Mouse (Mus musculus) heart, postnatal 0 days (tissue): ENCODE data around the gene Acad9. TPM values are rescaled to one million over a fixed set of nuclear protein-coding genes. Genes with fewer than 3 reads are reported as not detected.

Source experiments
- ATAC-seq: fragments of 200-750 bp; cut with Nextera tagmentation; 2 replicates; pipeline ENCODE4 v1.8.0; 2017; ENCODE audit warnings: low read depth, moderate number of reproducible peaks, moderate library complexity; ENCODE audit not compliant: insufficient read depth
- DNase-seq: peaks from one replicate; pipeline ENCODE4 v3.0.0-alpha.2; 2016; ENCODE audit warnings: low spot score
- H3K27ac ChIP-seq: fragments of 300-500 bp; sonication (generic); 2 replicates; pipeline ENCODE4 v1.5.1; 2014; ENCODE audit warnings: low read depth, mild to moderate bottlenecking
- H3K27me3 ChIP-seq: fragments of 300-500 bp; sonication (generic); 2 replicates; pipeline ENCODE4 v1.6.1; 2014; ENCODE audit warnings: low read length, mixed read lengths; ENCODE audit not compliant: control insufficient read depth, insufficient read depth
- H3K36me3 ChIP-seq: fragments of 300-500 bp; sonication (generic); replicated peaks from 2 replicates; pipeline ENCODE4 v1.6.1; 2014; ENCODE audit warnings: low read length, mixed read lengths; ENCODE audit not compliant: control insufficient read depth, insufficient read depth
- H3K4me1 ChIP-seq: fragments of 300-500 bp; sonication (generic); 2 replicates; pipeline ENCODE4 v1.6.1; 2014; ENCODE audit warnings: antibody characterized with exemption; ENCODE audit not compliant: control insufficient read depth, insufficient read depth
- H3K4me2 ChIP-seq: fragments of 300-500 bp; sonication (generic); 2 replicates; pipeline ENCODE4 v1.6.1; 2014; ENCODE audit warnings: low read depth, mild to moderate bottlenecking, low read length, moderate library complexity
- H3K4me3 ChIP-seq: fragments of 300-500 bp; sonication (generic); 2 replicates; pipeline ENCODE4 v1.5.1; 2014; ENCODE audit warnings: low read depth, low read length
- H3K9ac ChIP-seq: fragments of 300-500 bp; sonication (generic); replicated peaks from 2 replicates; pipeline ENCODE4 v1.6.1; 2014; ENCODE audit warnings: low read depth, low read length, mixed read lengths
- H3K9me3 ChIP-seq: fragments of 300-500 bp; sonication (generic); replicated peaks from 2 replicates; pipeline ENCODE4 v1.6.1; 2016; ENCODE audit warnings: low read length; ENCODE audit not compliant: control insufficient read depth
- CTCF ChIP-seq: IDR thresholded peaks from 2 replicates; pipeline ENCODE4 v1.5.1; 2016; ENCODE audit warnings: antibody characterized with exemption, control low read depth, low read depth
- EP300 ChIP-seq: IDR thresholded peaks from 2 replicates; pipeline ENCODE4 v1.6.1; 2016; ENCODE audit warnings: antibody characterized with exemption, low read depth
- WGBS: fragments of 180-500 bp; shearing (Covaris S2); extraction: QIAGEN DNeasy Blood & Tissue Kit; methylation state at CpG from one replicate; pipeline ENCODE4 v1.1.7; 2014; 5-methylcytosine and 5-hydroxymethylcytosine counted together
- polyA plus RNA-seq: library from polyadenylated mRNA; unstranded; fragments of >200 nt; fragmentation: Nextera tagmentation; extraction: Ambion mirVana; gene quantifications from 2 replicates; pipeline ENCODE4 v1.2.1, GENCODE M21; 2015
- total RNA-seq: library from RNA; depleted of rRNA; stranded (reverse); fragments of >200 nt; gene quantifications from 2 replicates; pipeline ENCODE4 v1.2.3, GENCODE M21; 2014; ENCODE audit warnings: low replicate concordance; rRNA removed

Acad9 gene
- total and polyA plus RNA-seq, 2 experiments from 2014 or later: 90.2 to 96.4 TPM

DNA sequence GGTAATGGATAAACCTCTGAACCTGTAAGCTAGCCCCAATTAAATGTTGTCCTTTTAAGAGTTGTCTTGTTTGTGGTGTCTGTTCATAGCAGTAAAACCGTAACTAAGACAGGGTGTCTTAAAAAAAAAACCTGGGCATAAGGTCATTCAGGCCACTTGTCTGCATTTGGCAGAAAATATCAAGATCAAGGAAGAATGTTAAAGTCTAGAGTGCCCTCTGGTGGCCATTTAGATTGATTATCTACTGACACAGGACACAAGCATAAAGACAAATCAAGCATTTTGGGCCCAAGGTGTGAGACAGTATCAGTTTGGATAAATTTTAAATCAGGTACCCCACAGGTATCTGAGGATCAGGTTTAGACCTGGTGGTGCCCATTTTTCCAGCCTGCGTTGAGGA is 71.8 kb downstream of the Acad9 start:
- peak; percentile 42 for DNase-seq
- ATAC-seq: no peak
- Histone ChIP-seq H3K4me3 (no peak overlapping the region), H3K9ac (no peak overlapping the region), H3K27me3 (no peaks in the 10 kb centered on the region), H3K4me1 (no peaks in the 10 kb centered on the region), H3K4me2 (no peak overlapping the region), H3K36me3 (no peaks in the 10 kb centered on the region), H3K9me3 (no peaks in the 10 kb centered on the region), H3K27ac (no peak overlapping the region)
- WGBS: 50% methylated on average over 2 of the region's 2 CpGs
- TF ChIP-seq CTCF: peak; percentile 41
- no peak for TF ChIP-seq EP300

DNA sequence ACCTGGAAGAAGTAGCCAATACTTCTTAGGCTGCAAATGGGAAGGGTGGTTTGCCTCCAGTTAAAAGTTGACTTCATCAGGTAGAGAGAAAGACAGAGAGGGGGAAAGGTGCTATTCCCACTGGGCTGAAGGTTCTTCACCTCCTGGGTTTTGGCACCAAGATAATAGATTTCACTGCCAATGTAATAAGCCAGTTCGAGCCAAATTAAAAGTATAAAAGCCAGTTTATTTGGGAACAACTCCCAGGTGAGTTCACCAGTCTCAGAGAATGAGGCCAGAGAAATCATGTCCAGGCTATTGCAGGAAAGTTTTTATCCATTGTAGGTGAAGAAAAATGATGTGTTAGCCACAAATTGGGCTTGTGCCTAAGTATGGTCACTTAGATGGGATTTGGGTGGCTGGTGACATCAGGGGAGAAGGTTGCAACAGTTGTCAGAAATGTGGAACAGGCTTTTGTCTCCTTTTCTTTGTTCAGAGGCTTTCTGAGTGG is 72.4 kb downstream of the Acad9 start:
- WGBS: 61% methylated on average over 1 of the region's 1 CpGs
- TF ChIP-seq EP300: no peak
- TF ChIP-seq CTCF: no peak
- no peak for DNase-seq
- H3K9me3 ChIP-seq: no peaks in the 10 kb centered on the region
- H3K27me3 ChIP-seq: no peaks in the 10 kb centered on the region
- H3K4me1 ChIP-seq: no peaks in the 10 kb centered on the region
- H3K27ac ChIP-seq: no peak overlapping the region
- ATAC-seq: no peak
- H3K4me2 ChIP-seq: no peak overlapping the region
- no peak overlapping the region for H3K9ac ChIP-seq
- H3K36me3 ChIP-seq: no peaks in the 10 kb centered on the region
- no peak overlapping the region for H3K4me3 ChIP-seq

GRCm38 (mm10) chr3:36138996-36139395 is 73.2 kb downstream of the Acad9 start:
- Histone ChIP-seq H3K27ac (no peak overlapping the region), H3K9me3 (no peaks in the 10 kb centered on the region), H3K27me3 (no peaks in the 10 kb centered on the region), H3K4me1 (no peaks in the 10 kb centered on the region), H3K36me3 (no peaks in the 10 kb centered on the region), H3K4me2 (no peak overlapping the region), H3K4me3 (no peak overlapping the region), H3K9ac (no peak overlapping the region)
- DNase-seq: no peak
- TF ChIP-seq EP300 (no peak), CTCF (no peak)
- ATAC-seq: no peak

Other genes with a start within 250 kb of the Acad9 start
- gene Dcun1d1, start 128.5 kb upstream of the Acad9 start, total RNA-seq: 27.2 and 72.9 TPM in 2 replicates
- 88.9 and 92.8 TPM in 2 replicates for gene Dcun1d1, start 128.5 kb upstream of the Acad9 start, polyA plus RNA-seq
- gene Mccc1, start 65.3 kb upstream of the Acad9 start, total RNA-seq: 8.6 and 22.2 TPM in 2 replicates
- 77.0 and 79.3 TPM in 2 replicates for gene Mccc1, start 65.3 kb upstream of the Acad9 start, polyA plus RNA-seq
- gene Ccdc144b, start 12.4 kb upstream of the Acad9 start, total RNA-seq: not detected in 2 replicates
- gene Ccdc144b, start 12.4 kb upstream of the Acad9 start, polyA plus RNA-seq: 0.04 TPM in 2 replicates
- gene D3Ertd254e, start 85.0 kb downstream of the Acad9 start, total RNA-seq: 4.1 and 4.9 TPM in 2 replicates
- 3.0 and 3.4 TPM in 2 replicates for gene D3Ertd254e, start 85.0 kb downstream of the Acad9 start, polyA plus RNA-seq
- gene Qrfpr, start 156.3 kb downstream of the Acad9 start, total RNA-seq: not detected in 2 replicates
- gene Qrfpr, start 156.3 kb downstream of the Acad9 start, polyA plus RNA-seq: 0.25 and 0.30 TPM in 2 replicates